Mouse (Mus musculus): ENCODE results near the gene Aco1. TPM values are rescaled to one million over a fixed set of nuclear protein-coding genes. Genes with fewer than 3 reads are reported as not detected.
"Not testable (repeated sequence)": the region's sequence is repeated elsewhere in the genome, so short reads cannot be mapped to it uniquely, and the experiment has no call there.

Gene Aco1
- total and polyA plus RNA-seq, 3 experiments = 34.1 to 144 (median 119) TPM

GRCm38 (mm10) chr4:40121221-40121620 is 21.7 kb upstream of the Aco1 start:
- Histone ChIP-seq H3K36me3 (replicated peaks) (no peaks in the 10 kb centered on the region), H3K27me3 (ENCODE audit: insufficient read depth, low read length) (peaks cover 8% of the 10 kb centered on the region), H3K4me1 (ENCODE audit: insufficient read depth, low read depth, low read length) (no peaks in the 10 kb centered on the region), H3K9me3 (replicated peaks) (peaks cover 3% of the 10 kb centered on the region; the same call in 1 of the 2 replicates), H3K4me3 (ENCODE audit: low read depth, low read length) (no peak overlapping the region)
- ATAC-seq (ENCODE audit: extremely low read depth, insufficient number of reproducible peaks, low FRiP score, poor library complexity, severe bottlenecking) (no peak), DNase-seq (ENCODE audit: low spot score) (no peak)
- TF ChIP-seq TAL1 (conservative IDR thresholded peaks at IDR 0.05; ENCODE audit: low read depth, low read length) (no peak), POLR2AphosphoS5 (IDR thresholded peaks at IDR 0.05; ENCODE audit: insufficient replicate concordance, low read depth, low read length) (no peak), CTCF (IDR thresholded peaks at IDR 0.05; ENCODE audit: low read depth, low read length) (no peak), GATA1 (IDR thresholded peaks at IDR 0.05; ENCODE audit: borderline replicate concordance, low read length) (no peak), GATA2 (IDR thresholded peaks at IDR 0.05; ENCODE audit: borderline replicate concordance, low read depth, low read length) (no peak)

- DNase-seq (ENCODE audit: low spot score); H3K9me3 ChIP-seq (replicated peaks); H3K4me1 ChIP-seq (ENCODE audit: insufficient read depth, low read depth, low read length); H3K4me3 ChIP-seq (ENCODE audit: low read depth, low read length); ATAC-seq (ENCODE audit: extremely low read depth, insufficient number of reproducible peaks, low FRiP score, poor library complexity, severe bottlenecking); H3K27me3 ChIP-seq (ENCODE audit: insufficient read depth, low read length); H3K36me3 ChIP-seq (replicated peaks): not testable (repeated sequence)
Observed at GRCm38 (mm10) chr4:40122291-40122690, 20.6 kb upstream of the Aco1 start.

- Histone ChIP-seq H3K4me1 (ENCODE audit: insufficient read depth, low read depth, low read length) (peaks cover 32% of the 10 kb centered on the region), H3K27me3 (ENCODE audit: insufficient read depth, low read length) (peaks cover 7% of the 10 kb centered on the region), H3K4me3 (ENCODE audit: low read depth, low read length) (no peak overlapping the region), H3K9me3 (replicated peaks) (no peaks in the 10 kb centered on the region), H3K36me3 (replicated peaks) (no peaks in the 10 kb centered on the region)
- ATAC-seq (ENCODE audit: extremely low read depth, insufficient number of reproducible peaks, low FRiP score, poor library complexity, severe bottlenecking) = no peak
- no peak for TF ChIP-seq GATA2 (IDR thresholded peaks at IDR 0.05; ENCODE audit: borderline replicate concordance, low read depth, low read length)
- TF ChIP-seq CTCF (IDR thresholded peaks at IDR 0.05; ENCODE audit: low read depth, low read length) = peak; percentile 72
- DNase-seq (ENCODE audit: low spot score) = peak; percentile 42
Observed at GRCm38 (mm10) chr4:40134468-40135102, 8.3 kb upstream of the Aco1 start.

GRCm38 (mm10) chr4:40136519-40136918 is 6.4 kb upstream of the Aco1 start:
- peaks cover 7% of the 10 kb centered on the region; the same call in 1 of the 2 replicates for H3K27me3 ChIP-seq (ENCODE audit: insufficient read depth, low read length)
- TF ChIP-seq GATA1 (IDR thresholded peaks at IDR 0.05; ENCODE audit: borderline replicate concordance, low read length) (no peak), GATA2 (IDR thresholded peaks at IDR 0.05; ENCODE audit: borderline replicate concordance, low read depth, low read length) (no peak), POLR2AphosphoS5 (IDR thresholded peaks at IDR 0.05; ENCODE audit: insufficient replicate concordance, low read depth, low read length) (no peak), TAL1 (conservative IDR thresholded peaks at IDR 0.05; ENCODE audit: low read depth, low read length) (no peak), CTCF (IDR thresholded peaks at IDR 0.05; ENCODE audit: low read depth, low read length) (no peak)
- H3K4me3 ChIP-seq (ENCODE audit: low read depth, low read length) = no peak overlapping the region
- H3K9me3 ChIP-seq (replicated peaks) = no peaks in the 10 kb centered on the region
- DNase-seq (ENCODE audit: low spot score) = no peak
- H3K4me1 ChIP-seq (ENCODE audit: insufficient read depth, low read depth, low read length) = peaks cover 50% of the 10 kb centered on the region
- H3K36me3 ChIP-seq (replicated peaks) = no peaks in the 10 kb centered on the region
- ATAC-seq (ENCODE audit: extremely low read depth, insufficient number of reproducible peaks, low FRiP score, poor library complexity, severe bottlenecking) = no peak

- ATAC-seq (ENCODE audit: extremely low read depth, insufficient number of reproducible peaks, low FRiP score, poor library complexity, severe bottlenecking) (no peak), DNase-seq (ENCODE audit: low spot score) (no peak)
- Histone ChIP-seq H3K27me3 (ENCODE audit: insufficient read depth, low read length) (no peaks in the 10 kb centered on the region), H3K4me3 (ENCODE audit: low read depth, low read length) (no peak overlapping the region), H3K9me3 (replicated peaks) (no peaks in the 10 kb centered on the region), H3K36me3 (replicated peaks) (peaks cover 5% of the 10 kb centered on the region), H3K4me1 (ENCODE audit: insufficient read depth, low read depth, low read length) (peaks cover 68% of the 10 kb centered on the region)
- no peak for TF ChIP-seq GATA1 (IDR thresholded peaks at IDR 0.05; ENCODE audit: borderline replicate concordance, low read length)
- TF ChIP-seq POLR2AphosphoS5 (IDR thresholded peaks at IDR 0.05; ENCODE audit: insufficient replicate concordance, low read depth, low read length) = no peak
- TF ChIP-seq TAL1 (conservative IDR thresholded peaks at IDR 0.05; ENCODE audit: low read depth, low read length) = no peak
- no peak for TF ChIP-seq CTCF (IDR thresholded peaks at IDR 0.05; ENCODE audit: low read depth, low read length)
- no peak for TF ChIP-seq GATA2 (IDR thresholded peaks at IDR 0.05; ENCODE audit: borderline replicate concordance, low read depth, low read length)
Observed at GRCm38 (mm10) chr4:40139663-40140255, 3.1 kb upstream of the Aco1 start.

- no peak for TF ChIP-seq POLR2AphosphoS5 (IDR thresholded peaks at IDR 0.05; ENCODE audit: insufficient replicate concordance, low read depth, low read length)
- no peak for TF ChIP-seq GATA2 (IDR thresholded peaks at IDR 0.05; ENCODE audit: borderline replicate concordance, low read depth, low read length)
- TF ChIP-seq TAL1 (conservative IDR thresholded peaks at IDR 0.05; ENCODE audit: low read depth, low read length) = no peak
- TF ChIP-seq CTCF (IDR thresholded peaks at IDR 0.05; ENCODE audit: low read depth, low read length) = no peak
- TF ChIP-seq GATA1 (IDR thresholded peaks at IDR 0.05; ENCODE audit: borderline replicate concordance, low read length) = no peak
- peak; percentile 3; the same call in 1 of the 2 replicates for ATAC-seq (ENCODE audit: extremely low read depth, insufficient number of reproducible peaks, low FRiP score, poor library complexity, severe bottlenecking)
- H3K4me1 ChIP-seq (ENCODE audit: insufficient read depth, low read depth, low read length) = peaks cover 72% of the 10 kb centered on the region
Observed at GRCm38 (mm10) chr4:40143533-40143871, 621 bp downstream of the Aco1 start.

More at GRCm38 (mm10) chr4:40143533-40143871, 621 bp downstream of the Aco1 start:
- Histone ChIP-seq H3K9me3 (replicated peaks) (no peaks in the 10 kb centered on the region), H3K4me3 (ENCODE audit: low read depth, low read length) (peak overlapping the region; percentile 98), H3K36me3 (replicated peaks) (peaks cover 31% of the 10 kb centered on the region), H3K27me3 (ENCODE audit: insufficient read depth, low read length) (no peaks in the 10 kb centered on the region)
- DNase-seq (ENCODE audit: low spot score) = no peak

Measured in G1E (cell line).